Mouse (Mus musculus): ENCODE measurements around the gene Csrp1. TPM values are rescaled to one million over a fixed set of nuclear protein-coding genes. Genes with fewer than 3 reads are reported as not detected.
A peak's percentile ranks its signal among the peaks of the same experiment; 100 is the strongest.

Gene Csrp1
- total and polyA plus RNA-seq, 3 experiments, result 0.05 to 0.38 TPM; not detected in 1

DNA sequence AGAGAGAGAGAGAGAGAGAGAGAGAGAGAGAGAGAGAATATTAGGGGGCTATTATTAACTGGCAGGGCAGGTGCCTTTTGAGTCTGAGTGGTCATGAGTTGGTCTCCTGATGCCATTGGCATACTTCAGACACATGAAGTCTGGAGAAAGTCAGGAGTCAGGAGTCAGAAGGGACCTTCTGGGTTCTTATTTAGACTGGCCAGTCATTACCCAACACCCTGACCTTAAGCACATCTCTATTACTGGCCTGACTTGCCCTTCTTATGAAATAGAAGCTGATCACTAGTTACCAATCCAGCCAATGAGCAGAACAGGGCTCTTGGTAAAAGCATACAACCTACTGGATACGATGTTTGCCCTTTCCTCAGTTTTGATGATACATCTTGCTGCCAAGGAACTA, 57.2 kb downstream of the Csrp1 start:
- ATAC-seq (ENCODE audit: extremely low read depth, insufficient number of reproducible peaks, low FRiP score, poor library complexity, severe bottlenecking), result no peak
- TF ChIP-seq GATA1 (IDR thresholded peaks at IDR 0.05; ENCODE audit: borderline replicate concordance, low read length), result no peak
- TF ChIP-seq POLR2AphosphoS5 (IDR thresholded peaks at IDR 0.05; ENCODE audit: insufficient replicate concordance, low read depth, low read length), result no peak
- TF ChIP-seq TAL1 (conservative IDR thresholded peaks at IDR 0.05; ENCODE audit: low read depth, low read length), result no peak
- TF ChIP-seq GATA2 (IDR thresholded peaks at IDR 0.05; ENCODE audit: borderline replicate concordance, low read depth, low read length), result no peak
- no peak for TF ChIP-seq CTCF (IDR thresholded peaks at IDR 0.05; ENCODE audit: low read depth, low read length)
- peaks cover 34% of the 10 kb centered on the region for H3K27me3 ChIP-seq (ENCODE audit: insufficient read depth, low read length)
- DNase-seq (ENCODE audit: low spot score), result no peak
- H3K9me3 ChIP-seq (replicated peaks), result no peaks in the 10 kb centered on the region
- peaks cover 18% of the 10 kb centered on the region for H3K4me1 ChIP-seq (ENCODE audit: insufficient read depth, low read depth, low read length)
- H3K4me3 ChIP-seq (ENCODE audit: low read depth, low read length), result no peak overlapping the region
- no peaks in the 10 kb centered on the region for H3K36me3 ChIP-seq (replicated peaks)

DNA sequence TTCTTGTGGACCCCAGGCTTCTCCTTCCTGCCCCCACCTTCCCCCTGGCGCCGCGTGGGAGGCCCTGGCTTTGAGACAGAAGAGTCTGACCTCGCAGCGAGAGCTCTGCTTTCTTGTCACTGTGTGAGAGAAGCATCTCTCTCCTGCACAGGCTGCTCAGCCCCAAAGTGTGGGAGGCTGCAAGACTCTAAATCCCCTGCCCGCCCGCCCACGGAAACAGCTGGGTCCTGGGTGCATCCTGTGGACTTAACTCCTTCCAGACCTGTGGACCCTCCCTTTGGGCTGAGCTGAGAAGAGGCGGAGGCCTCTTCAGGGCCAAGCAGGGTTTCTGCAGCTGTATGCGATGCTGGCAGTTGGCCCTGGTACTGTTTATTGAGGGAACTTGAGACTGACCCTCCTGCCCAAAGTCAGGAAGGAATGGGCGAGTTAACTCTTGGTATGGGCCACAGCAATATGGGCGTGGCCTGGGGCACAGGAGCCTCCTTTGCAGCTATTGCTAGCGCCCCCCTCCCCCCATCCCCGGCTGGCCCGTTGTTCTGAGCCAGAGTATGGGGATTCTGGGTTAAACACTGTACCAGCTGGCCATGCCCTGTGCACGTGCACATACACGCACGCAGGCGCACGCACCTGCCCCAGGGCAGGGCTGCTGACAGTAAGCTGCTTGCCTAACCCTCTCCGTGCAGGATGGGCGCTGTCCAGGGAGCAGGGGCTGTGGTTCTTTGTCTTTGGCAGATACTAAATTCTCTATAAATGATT, 59.1 kb downstream of the Csrp1 start, which contains the start of gene Tnni1:
Gene Tnni1 (plus strand): TSS at position 655 of the 756 bp plus-strand sequence.
- TF ChIP-seq POLR2AphosphoS5 (IDR thresholded peaks at IDR 0.05; ENCODE audit: insufficient replicate concordance, low read depth, low read length), result no peak
- TF ChIP-seq GATA1 (IDR thresholded peaks at IDR 0.05; ENCODE audit: borderline replicate concordance, low read length), result no peak
- no peak for TF ChIP-seq TAL1 (conservative IDR thresholded peaks at IDR 0.05; ENCODE audit: low read depth, low read length)
- no peak for TF ChIP-seq CTCF (IDR thresholded peaks at IDR 0.05; ENCODE audit: low read depth, low read length)
- no peak for TF ChIP-seq GATA2 (IDR thresholded peaks at IDR 0.05; ENCODE audit: borderline replicate concordance, low read depth, low read length)
- ATAC-seq (ENCODE audit: extremely low read depth, insufficient number of reproducible peaks, low FRiP score, poor library complexity, severe bottlenecking) (no peak), DNase-seq (ENCODE audit: low spot score) (no peak)
- peaks cover 38% of the 10 kb centered on the region for H3K27me3 ChIP-seq (ENCODE audit: insufficient read depth, low read length)
- no peaks in the 10 kb centered on the region for H3K9me3 ChIP-seq (replicated peaks)
- peaks cover 18% of the 10 kb centered on the region for H3K4me1 ChIP-seq (ENCODE audit: insufficient read depth, low read depth, low read length)
- no peak within 1 kb of the TSS; the same call in 1 of the 2 replicates for H3K4me3 ChIP-seq (ENCODE audit: low read depth, low read length)
- no peaks in the 10 kb centered on the region for H3K36me3 ChIP-seq (replicated peaks)

DNA sequence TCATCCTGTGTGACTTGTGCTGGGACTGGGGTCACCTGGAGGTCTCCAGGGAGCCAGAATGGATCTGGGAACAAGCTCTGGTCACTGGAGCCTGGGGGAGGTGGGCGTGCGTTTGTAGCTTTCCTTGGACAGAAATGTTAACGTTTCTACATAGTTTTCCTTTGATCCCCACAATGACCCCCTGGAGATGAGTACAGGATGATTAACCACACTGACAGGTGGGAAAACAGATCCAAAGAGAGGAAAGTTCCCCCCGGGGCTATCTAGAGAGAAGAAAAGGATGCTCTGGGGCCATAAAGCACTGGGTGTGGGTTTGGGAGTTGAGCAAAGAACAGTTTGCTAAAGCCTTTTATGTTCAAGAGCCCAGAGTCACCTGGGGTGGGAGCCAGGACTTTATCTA, 60.8 kb downstream of the Csrp1 start:
- ATAC-seq (ENCODE audit: extremely low read depth, insufficient number of reproducible peaks, low FRiP score, poor library complexity, severe bottlenecking), result no peak
- H3K4me3 ChIP-seq (ENCODE audit: low read depth, low read length), result no peak overlapping the region
- TF ChIP-seq GATA1 (IDR thresholded peaks at IDR 0.05; ENCODE audit: borderline replicate concordance, low read length) (no peak), CTCF (IDR thresholded peaks at IDR 0.05; ENCODE audit: low read depth, low read length) (no peak), POLR2AphosphoS5 (IDR thresholded peaks at IDR 0.05; ENCODE audit: insufficient replicate concordance, low read depth, low read length) (no peak), TAL1 (conservative IDR thresholded peaks at IDR 0.05; ENCODE audit: low read depth, low read length) (no peak), GATA2 (IDR thresholded peaks at IDR 0.05; ENCODE audit: borderline replicate concordance, low read depth, low read length) (no peak)
- H3K27me3 ChIP-seq (ENCODE audit: insufficient read depth, low read length), result peaks cover 29% of the 10 kb centered on the region
- H3K4me1 ChIP-seq (ENCODE audit: insufficient read depth, low read depth, low read length), result peaks cover 18% of the 10 kb centered on the region
- no peaks in the 10 kb centered on the region for H3K36me3 ChIP-seq (replicated peaks)
- no peaks in the 10 kb centered on the region for H3K9me3 ChIP-seq (replicated peaks)
- DNase-seq (ENCODE audit: low spot score), result no peak

DNA sequence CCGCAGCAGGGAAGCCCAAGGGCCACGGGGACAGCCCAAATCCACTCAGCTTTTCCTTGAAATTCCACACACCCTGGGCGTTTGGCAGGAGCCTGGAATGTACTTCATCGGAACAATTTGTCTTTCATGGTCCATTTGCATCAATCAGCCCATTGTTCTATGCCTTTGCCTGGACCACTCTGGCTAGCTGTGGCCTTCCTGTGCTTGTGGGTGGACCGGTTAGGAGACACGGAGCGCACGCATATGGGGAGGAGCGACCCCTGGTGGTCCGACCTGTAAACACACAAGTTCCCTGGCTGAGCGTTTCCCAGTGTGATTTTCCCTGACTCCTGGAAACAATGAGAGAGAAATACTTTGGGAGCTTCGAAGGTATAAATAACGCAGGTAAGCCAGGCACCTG, 61.4 kb downstream of the Csrp1 start:
- H3K4me3 ChIP-seq (ENCODE audit: low read depth, low read length), result no peak overlapping the region
- H3K36me3 ChIP-seq (replicated peaks), result no peaks in the 10 kb centered on the region
- H3K27me3 ChIP-seq (ENCODE audit: insufficient read depth, low read length), result peaks cover 29% of the 10 kb centered on the region
- H3K4me1 ChIP-seq (ENCODE audit: insufficient read depth, low read depth, low read length), result peaks cover 18% of the 10 kb centered on the region
- peak; percentile 60 for DNase-seq (ENCODE audit: low spot score)
- peak; percentile 85 for TF ChIP-seq CTCF (IDR thresholded peaks at IDR 0.05; ENCODE audit: low read depth, low read length)
- TF ChIP-seq POLR2AphosphoS5 (IDR thresholded peaks at IDR 0.05; ENCODE audit: insufficient replicate concordance, low read depth, low read length), result no peak
- ATAC-seq (ENCODE audit: extremely low read depth, insufficient number of reproducible peaks, low FRiP score, poor library complexity, severe bottlenecking), result no peak; the same call in 1 of the 2 replicates
- no peaks in the 10 kb centered on the region for H3K9me3 ChIP-seq (replicated peaks)

DNA sequence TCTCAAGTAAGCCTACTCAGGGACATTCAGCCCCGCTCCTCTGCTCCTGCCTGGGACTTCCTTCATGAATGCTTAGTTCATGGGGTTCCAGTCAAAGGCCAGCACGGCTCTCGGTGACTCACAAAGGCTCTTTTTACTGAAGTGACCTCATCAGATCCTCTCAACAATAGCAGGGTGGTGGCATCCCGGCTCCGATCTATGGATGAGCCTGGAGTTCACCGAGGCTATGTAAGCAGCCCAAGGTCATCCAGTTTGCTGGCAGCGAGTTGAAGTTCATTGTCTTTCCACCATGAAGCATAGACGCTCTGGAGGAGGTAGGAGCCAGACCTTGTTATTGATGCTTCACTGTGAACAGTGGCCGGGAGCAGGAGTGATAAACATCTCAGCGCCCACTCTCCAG, 63.0 kb downstream of the Csrp1 start:
- H3K36me3 ChIP-seq (replicated peaks), result no peaks in the 10 kb centered on the region
- no peak for ATAC-seq (ENCODE audit: extremely low read depth, insufficient number of reproducible peaks, low FRiP score, poor library complexity, severe bottlenecking)
- no peak for DNase-seq (ENCODE audit: low spot score)
- no peak for TF ChIP-seq CTCF (IDR thresholded peaks at IDR 0.05; ENCODE audit: low read depth, low read length)
- TF ChIP-seq POLR2AphosphoS5 (IDR thresholded peaks at IDR 0.05; ENCODE audit: insufficient replicate concordance, low read depth, low read length), result no peak
- TF ChIP-seq TAL1 (conservative IDR thresholded peaks at IDR 0.05; ENCODE audit: low read depth, low read length), result no peak
- no peak for TF ChIP-seq GATA2 (IDR thresholded peaks at IDR 0.05; ENCODE audit: borderline replicate concordance, low read depth, low read length)
- no peak for TF ChIP-seq GATA1 (IDR thresholded peaks at IDR 0.05; ENCODE audit: borderline replicate concordance, low read length)
- no peaks in the 10 kb centered on the region for H3K9me3 ChIP-seq (replicated peaks)
- peaks cover 18% of the 10 kb centered on the region for H3K4me1 ChIP-seq (ENCODE audit: insufficient read depth, low read depth, low read length)
- no peak overlapping the region for H3K4me3 ChIP-seq (ENCODE audit: low read depth, low read length)
- peaks cover 22% of the 10 kb centered on the region for H3K27me3 ChIP-seq (ENCODE audit: insufficient read depth, low read length)

DNA sequence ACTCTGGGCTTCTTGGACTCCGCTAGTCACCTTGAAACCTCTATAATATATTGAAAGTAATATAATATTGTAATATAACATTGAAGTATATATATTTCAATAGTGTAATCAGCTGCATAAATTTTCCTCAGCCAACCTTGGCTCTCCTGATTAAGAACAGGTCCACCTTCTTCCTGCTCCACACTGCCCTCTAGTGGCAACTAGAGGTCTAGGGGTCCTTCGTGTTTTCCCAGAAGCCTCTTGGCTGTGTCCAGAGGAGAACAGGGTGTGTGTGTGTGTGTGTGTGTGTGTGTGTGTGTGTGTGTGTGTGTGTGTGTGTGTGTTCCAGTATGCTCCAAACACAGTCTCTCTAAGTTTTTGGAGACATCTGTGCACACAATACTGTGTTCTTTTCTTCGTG, 67.9 kb downstream of the Csrp1 start:
- peak; percentile 59 for DNase-seq (ENCODE audit: low spot score)

More for the DNA sequence above, 67.9 kb downstream of the Csrp1 start:
- Histone ChIP-seq H3K4me1 (ENCODE audit: insufficient read depth, low read depth, low read length) (no peaks in the 10 kb centered on the region), H3K4me3 (ENCODE audit: low read depth, low read length) (no peak overlapping the region), H3K9me3 (replicated peaks) (no peaks in the 10 kb centered on the region), H3K36me3 (replicated peaks) (no peaks in the 10 kb centered on the region), H3K27me3 (ENCODE audit: insufficient read depth, low read length) (peaks cover 22% of the 10 kb centered on the region)
- TF ChIP-seq CTCF (IDR thresholded peaks at IDR 0.05; ENCODE audit: low read depth, low read length), result peak; percentile 59
- no peak for TF ChIP-seq TAL1 (conservative IDR thresholded peaks at IDR 0.05; ENCODE audit: low read depth, low read length)
- no peak for TF ChIP-seq GATA2 (IDR thresholded peaks at IDR 0.05; ENCODE audit: borderline replicate concordance, low read depth, low read length)
- no peak for TF ChIP-seq POLR2AphosphoS5 (IDR thresholded peaks at IDR 0.05; ENCODE audit: insufficient replicate concordance, low read depth, low read length)
- no peak for ATAC-seq (ENCODE audit: extremely low read depth, insufficient number of reproducible peaks, low FRiP score, poor library complexity, severe bottlenecking)
